Mouse (Mus musculus) liver, adult 10 weeks (tissue): Measurements from ENCODE around the gene Meiob. TPM values are rescaled to one million over a fixed set of nuclear protein-coding genes. Genes with fewer than 3 reads are reported as not detected.

Source experiments
- polyA plus RNA-seq: library from polyadenylated mRNA; stranded (reverse); fragments of 350-450 nt; fragmentation: Illumina TruSeq; extraction: RNeasy Lipid Tissue Mini Kit (QIAGEN cat#74804); gene quantifications from one replicate; pipeline ENCODE4 v1.2.3, GENCODE M21; 2014; ENCODE audit warnings: low read depth, low replicate concordance

Meiob gene
- polyA plus RNA-seq = 22.4 TPM

GRCm38 (mm10) chr17:24803952-24804951 lies at the start of gene Meiob:
Gene Meiob, plus strand, starts transcription at chr17:24804289.

GRCm38 (mm10) chr17:24839842-24840241 lies 35.8 kb downstream of the Meiob start, which contains the start of gene Hagh:
Gene Hagh, plus strand, starts transcription at chr17:24840143.

GRCm38 (mm10) chr17:24850065-24850772 lies 46.1 kb downstream of the Meiob start, which contains the start of gene Fahd1:
Gene Fahd1, minus strand, starts transcription at chr17:24850364.

GRCm38 (mm10) chr17:24865776-24866175 lies 61.7 kb downstream of the Meiob start, which contains the start of gene Igfals:
Gene Igfals, plus strand, starts transcription at chr17:24865997.

GRCm38 (mm10) chr17:24886134-24886931 lies 82.2 kb downstream of the Meiob start, which contains the start of the genes Nubp2 and Spsb3:
Gene Nubp2, minus strand, starts transcription at chr17:24886349.
Gene Spsb3, plus strand, starts transcription at chr17:24886643.

Other genes starting within 250 kb of the Meiob start
- 7.0 TPM for gene Tsc2, start 171.7 kb upstream of the Meiob start, polyA plus RNA-seq
- gene Nthl1, start 171.6 kb upstream of the Meiob start, polyA plus RNA-seq = 0.50 TPM
- gene Slc9a3r2, start 154.0 kb upstream of the Meiob start, polyA plus RNA-seq = 3.9 TPM
- not detected for gene Npw, start 145.8 kb upstream of the Meiob start, polyA plus RNA-seq
- gene Zfp598, start 134.6 kb upstream of the Meiob start, polyA plus RNA-seq = 3.4 TPM
- not detected for gene Syngr3, start 114.3 kb upstream of the Meiob start, polyA plus RNA-seq
- 12.1 TPM for gene Gfer, start 108.1 kb upstream of the Meiob start, polyA plus RNA-seq
- gene Noxo1, start 108.1 kb upstream of the Meiob start, polyA plus RNA-seq = not detected
- gene Tbl3, start 96.6 kb upstream of the Meiob start, polyA plus RNA-seq = 0.58 TPM
- not detected for gene Rnf151, start 86.2 kb upstream of the Meiob start, polyA plus RNA-seq
- gene Rps2, start 86.2 kb upstream of the Meiob start, polyA plus RNA-seq = 483 TPM
- gene Ndufb10, start 79.8 kb upstream of the Meiob start, polyA plus RNA-seq = 138 TPM
- gene Rpl3l, start 76.5 kb upstream of the Meiob start, polyA plus RNA-seq = not detected
- gene Msrb1, start 67.6 kb upstream of the Meiob start, polyA plus RNA-seq = 93.0 TPM
- not detected for gene Hs3st6, start 51.3 kb upstream of the Meiob start, polyA plus RNA-seq
- gene Hagh, start 35.9 kb downstream of the Meiob start, polyA plus RNA-seq = 123 TPM
- gene Fahd1, start 46.1 kb downstream of the Meiob start, polyA plus RNA-seq = 116 TPM
- gene Igfals, start 61.7 kb downstream of the Meiob start, polyA plus RNA-seq = 3.5 TPM
- gene Nubp2, start 82.1 kb downstream of the Meiob start, polyA plus RNA-seq = 4.6 TPM
- gene Spsb3, start 82.4 kb downstream of the Meiob start, polyA plus RNA-seq = not detected
- gene Eme2, start 90.8 kb downstream of the Meiob start, polyA plus RNA-seq = 1.8 TPM
- gene Mrps34, start 90.8 kb downstream of the Meiob start, polyA plus RNA-seq = 3.6 TPM
- 4.9 TPM for gene Nme3, start 92.2 kb downstream of the Meiob start, polyA plus RNA-seq
- 2.4 TPM for gene Mapk8ip3, start 132.7 kb downstream of the Meiob start, polyA plus RNA-seq
- gene Jpt2, start 156.4 kb downstream of the Meiob start, polyA plus RNA-seq = 34.7 TPM
- 3.8 TPM for gene Cramp1l, start 211.5 kb downstream of the Meiob start, polyA plus RNA-seq
- 1.5 TPM for gene Ift140, start 211.8 kb downstream of the Meiob start, polyA plus RNA-seq